Mouse (Mus musculus): ENCODE data around the gene Zgrf1. TPM values are rescaled to one million over a fixed set of nuclear protein-coding genes. Genes with fewer than 3 reads are reported as not detected.

Gene Zgrf1
- polyA plus RNA-seq, 1 experiment from 2014 or later, result 1.1 TPM

DNA sequence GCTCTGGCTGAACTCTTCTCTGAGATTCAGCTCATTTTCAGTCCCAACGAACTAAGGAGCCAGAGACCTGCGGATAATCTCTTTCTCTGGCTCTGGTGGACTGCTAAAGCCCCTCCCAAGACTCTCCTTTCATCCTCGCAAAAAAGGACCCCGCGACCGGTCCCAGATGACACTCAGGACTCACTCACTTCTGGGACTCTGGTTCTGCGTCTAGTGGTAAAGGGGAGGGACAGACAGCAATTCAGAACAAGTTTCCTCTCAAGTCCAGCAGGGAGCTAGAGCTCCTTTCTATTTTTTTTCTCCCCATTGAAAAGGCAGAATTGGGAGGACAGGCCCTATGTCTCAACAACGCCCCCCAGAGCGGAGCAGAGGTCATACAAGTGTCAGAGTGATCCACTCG lies 78.3 kb downstream of the Zgrf1 start:
- Histone ChIP-seq H3K27ac (replicated peaks) (no peak overlapping the region), H3K4me1 (replicated peaks; ENCODE audit: control insufficient read depth, insufficient read depth) (0 out of 2 replicates have a peak, but pooled peaks cover 6% of the 10 kb centered on the region), H3K9me3 (ENCODE audit: control insufficient read depth, low read length) (no peaks in the 10 kb centered on the region), H3K36me3 (ENCODE audit: control insufficient read depth, insufficient read depth, low read length) (no peaks in the 10 kb centered on the region), H3K27me3 (ENCODE audit: control insufficient read depth, insufficient read depth, low read length) (peaks cover 37% of the 10 kb centered on the region), H3K9ac (ENCODE audit: low read length) (no peak overlapping the region), H3K4me2 (replicated peaks; ENCODE audit: low read depth) (no peak overlapping the region), H3K4me3 (ENCODE audit: low read depth, low read length) (no peak overlapping the region)
- DNase-seq (ENCODE audit: low spot score), result no peak
- WGBS, result under 1% methylated on average over 10 of the region's 10 CpGs
- ATAC-seq (ENCODE audit: low FRiP score, low TSS enrichment), result no peak
- TF ChIP-seq EP300 (optimal IDR thresholded peaks at IDR 0.05) (no peak), CTCF (IDR thresholded peaks at IDR 0.05; ENCODE audit: low read depth) (no peak)

- 2% methylated on average over 30 of the region's 32 CpGs for WGBS
- H3K27me3 ChIP-seq (ENCODE audit: control insufficient read depth, insufficient read depth, low read length), result peaks cover 33% of the 10 kb centered on the region
- H3K4me2 ChIP-seq (replicated peaks; ENCODE audit: low read depth), result peak overlapping the region; percentile 70
- TF ChIP-seq CTCF (IDR thresholded peaks at IDR 0.05; ENCODE audit: low read depth), result no peak
- no peak for TF ChIP-seq EP300 (optimal IDR thresholded peaks at IDR 0.05)
- H3K9ac ChIP-seq (ENCODE audit: low read length), result no peak overlapping the region
- no peak overlapping the region for H3K27ac ChIP-seq (replicated peaks)
- no peaks in the 10 kb centered on the region for H3K36me3 ChIP-seq (ENCODE audit: control insufficient read depth, insufficient read depth, low read length)
- ATAC-seq (ENCODE audit: low FRiP score, low TSS enrichment) (no peak), DNase-seq (ENCODE audit: low spot score) (peak; percentile 28)
- peak overlapping the region; percentile 43 for H3K4me3 ChIP-seq (ENCODE audit: low read depth, low read length)
- H3K4me1 ChIP-seq (replicated peaks; ENCODE audit: control insufficient read depth, insufficient read depth), result 0 out of 2 replicates have a peak, but pooled peaks cover 6% of the 10 kb centered on the region
- no peaks in the 10 kb centered on the region for H3K9me3 ChIP-seq (ENCODE audit: control insufficient read depth, low read length)
Observed at GRCm38 (mm10) chr3:127632531-127632930, 79.2 kb downstream of the Zgrf1 start.

- no peaks in the 10 kb centered on the region for H3K36me3 ChIP-seq (ENCODE audit: control insufficient read depth, insufficient read depth, low read length)
- H3K9ac ChIP-seq (ENCODE audit: low read length), result no peak within 1 kb of the TSS
- peak within 1 kb of the TSS; percentile 43 for H3K4me3 ChIP-seq (ENCODE audit: low read depth, low read length)
- WGBS, result 1% methylated on average over 72 of the region's 92 CpGs
- peak within 1 kb of the TSS; percentile 70 for H3K4me2 ChIP-seq (replicated peaks; ENCODE audit: low read depth)
- peaks cover 37% of the 10 kb centered on the region for H3K27me3 ChIP-seq (ENCODE audit: control insufficient read depth, insufficient read depth, low read length)
- ATAC-seq (ENCODE audit: low FRiP score, low TSS enrichment), result peak; percentile 48
- 0 out of 2 replicates have a peak, but pooled peaks cover 6% of the 10 kb centered on the region for H3K4me1 ChIP-seq (replicated peaks; ENCODE audit: control insufficient read depth, insufficient read depth)
- peak; percentile 25 for DNase-seq (ENCODE audit: low spot score)
- no peak for TF ChIP-seq EP300 (optimal IDR thresholded peaks at IDR 0.05)
- 0 out of 2 replicates have a peak, but pooled peaks have one; percentile 3 for TF ChIP-seq CTCF (IDR thresholded peaks at IDR 0.05; ENCODE audit: low read depth)
- no peak within 1 kb of the TSS for H3K27ac ChIP-seq (replicated peaks)
- no peaks in the 10 kb centered on the region for H3K9me3 ChIP-seq (ENCODE audit: control insufficient read depth, low read length)
Observed at GRCm38 (mm10) chr3:127633080-127634032, 80.1 kb downstream of the Zgrf1 start, which contains the start of gene Neurog2. TSS of gene Neurog2 (plus strand) at chr3:127633135.

- Histone ChIP-seq H3K4me1 (replicated peaks; ENCODE audit: control insufficient read depth, insufficient read depth) (0 out of 2 replicates have a peak, but pooled peaks cover 6% of the 10 kb centered on the region), H3K9ac (ENCODE audit: low read length) (no peak overlapping the region), H3K36me3 (ENCODE audit: control insufficient read depth, insufficient read depth, low read length) (no peaks in the 10 kb centered on the region), H3K27me3 (ENCODE audit: control insufficient read depth, insufficient read depth, low read length) (peaks cover 34% of the 10 kb centered on the region), H3K4me2 (replicated peaks; ENCODE audit: low read depth) (peak overlapping the region; percentile 70), H3K4me3 (ENCODE audit: low read depth, low read length) (peak overlapping the region; percentile 43), H3K9me3 (ENCODE audit: control insufficient read depth, low read length) (no peaks in the 10 kb centered on the region), H3K27ac (replicated peaks) (no peak overlapping the region)
- no peak for TF ChIP-seq EP300 (optimal IDR thresholded peaks at IDR 0.05)
- TF ChIP-seq CTCF (IDR thresholded peaks at IDR 0.05; ENCODE audit: low read depth), result peak; percentile 90
- under 1% methylated on average over 56 of the region's 58 CpGs for WGBS
- DNase-seq (ENCODE audit: low spot score) (peak; percentile 81), ATAC-seq (ENCODE audit: low FRiP score, low TSS enrichment) (peak; percentile 86)
Observed at GRCm38 (mm10) chr3:127634101-127634983, 81.1 kb downstream of the Zgrf1 start.

DNA sequence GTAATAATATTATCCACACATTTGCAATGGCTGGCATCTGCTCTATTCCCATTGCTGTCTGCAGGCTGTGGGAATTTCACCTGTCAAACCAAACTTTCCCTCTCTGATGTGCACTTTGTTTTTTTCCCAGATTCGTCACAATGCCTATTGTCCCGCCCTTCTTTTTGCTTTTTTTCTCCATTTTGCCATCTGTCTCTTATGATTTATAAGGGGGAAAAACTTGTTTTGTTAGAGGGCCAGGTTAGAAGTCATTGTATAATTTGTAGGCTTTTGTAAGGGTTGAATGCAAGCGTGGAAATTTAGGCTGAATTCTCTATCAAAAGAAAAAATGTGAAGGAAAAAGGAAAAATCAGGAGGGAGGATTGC lies 81.7 kb downstream of the Zgrf1 start:
- Histone ChIP-seq H3K27ac (replicated peaks) (no peak overlapping the region), H3K9me3 (ENCODE audit: control insufficient read depth, low read length) (no peaks in the 10 kb centered on the region), H3K4me1 (replicated peaks; ENCODE audit: control insufficient read depth, insufficient read depth) (0 out of 2 replicates have a peak, but pooled peaks cover 6% of the 10 kb centered on the region), H3K36me3 (ENCODE audit: control insufficient read depth, insufficient read depth, low read length) (no peaks in the 10 kb centered on the region), H3K4me2 (replicated peaks; ENCODE audit: low read depth) (no peak overlapping the region), H3K4me3 (ENCODE audit: low read depth, low read length) (no peak overlapping the region; the same call in 1 of the 2 replicates), H3K9ac (ENCODE audit: low read length) (no peak overlapping the region), H3K27me3 (ENCODE audit: control insufficient read depth, insufficient read depth, low read length) (peaks cover 34% of the 10 kb centered on the region)
- 6% methylated on average over 3 of the region's 3 CpGs for WGBS
- DNase-seq (ENCODE audit: low spot score) (no peak), ATAC-seq (ENCODE audit: low FRiP score, low TSS enrichment) (no peak)
- TF ChIP-seq EP300 (optimal IDR thresholded peaks at IDR 0.05) (no peak), CTCF (IDR thresholded peaks at IDR 0.05; ENCODE audit: low read depth) (no peak)

All from stomach, postnatal 0 days (tissue).